Mouse (Mus musculus) midbrain, embryonic 14.5 days (tissue): ENCODE results near the gene Ccnd1. TPM values are rescaled to one million over a fixed set of nuclear protein-coding genes. Genes with fewer than 3 reads are reported as not detected.
A peak's percentile ranks its signal among the peaks of the same experiment; 100 is the strongest.

Experiments used
- ATAC-seq: fragments of 200-750 bp; cut with Nextera tagmentation; 2 replicates; pipeline ENCODE4 v1.8.0; 2017; ENCODE audit warnings: moderate number of reproducible peaks, moderate library complexity; ENCODE audit not compliant: low FRiP score, low TSS enrichment
- DNase-seq: peaks from one replicate; pipeline ENCODE4 v3.0.0-alpha.2; 2015
- H3K27ac ChIP-seq: fragments of 300-500 bp; sonication (generic); replicated peaks from 2 replicates; pipeline ENCODE4 v1.5.1; 2014; ENCODE audit warnings: mild to moderate bottlenecking, low read depth, low read length, moderate library complexity
- H3K27me3 ChIP-seq: fragments of 300-500 bp; sonication (generic); 2 replicates; pipeline ENCODE4 v1.6.1; 2014; ENCODE audit warnings: low read length, control low read depth, mixed read lengths; ENCODE audit not compliant: control insufficient read depth, insufficient read depth
- H3K36me3 ChIP-seq: fragments of 300-500 bp; sonication (generic); 2 replicates; pipeline ENCODE4 v1.6.1; 2014; ENCODE audit warnings: low read length, control low read depth; ENCODE audit not compliant: control insufficient read depth, insufficient read depth
- H3K4me1 ChIP-seq: fragments of 300-500 bp; sonication (generic); 2 replicates; pipeline ENCODE4 v1.6.1; 2014; ENCODE audit warnings: mild to moderate bottlenecking, antibody characterized with exemption, low read length, control low read depth; ENCODE audit not compliant: control insufficient read depth, insufficient read depth
- H3K4me2 ChIP-seq: fragments of 300-500 bp; sonication (generic); 2 replicates; pipeline ENCODE4 v1.6.1; 2014; ENCODE audit warnings: mild to moderate bottlenecking, low read length, moderate library complexity
- H3K4me3 ChIP-seq: fragments of 300-500 bp; sonication (generic); replicated peaks from 2 replicates; pipeline ENCODE4 v1.5.1; 2014; ENCODE audit warnings: low read depth, low read length
- H3K9ac ChIP-seq: fragments of 300-500 bp; sonication (generic); replicated peaks from 2 replicates; pipeline ENCODE4 v1.6.1; 2014; ENCODE audit warnings: mild to moderate bottlenecking, low read length, moderate library complexity
- H3K9me3 ChIP-seq: fragments of 300-500 bp; sonication (generic); 2 replicates; pipeline ENCODE4 v1.6.1; 2016; ENCODE audit warnings: low read length, control low read depth, mixed read lengths; ENCODE audit not compliant: control insufficient read depth
- WGBS: fragments of 180-500 bp; shearing (Covaris S2); extraction: QIAGEN DNeasy Blood & Tissue Kit; methylation state at CpG from one replicate; pipeline ENCODE4 v1.1.7; 2014; 5-methylcytosine and 5-hydroxymethylcytosine counted together
- polyA plus RNA-seq: library from polyadenylated mRNA; unstranded; fragments of >200 nt; fragmentation: Nextera tagmentation; extraction: Ambion mirVana; gene quantifications from 2 replicates; pipeline ENCODE4 v1.2.1, GENCODE M21; 2014

The Ccnd1 gene
- polyA plus RNA-seq, 1 experiment from 2014 or later, result 76.3 TPM

DNA sequence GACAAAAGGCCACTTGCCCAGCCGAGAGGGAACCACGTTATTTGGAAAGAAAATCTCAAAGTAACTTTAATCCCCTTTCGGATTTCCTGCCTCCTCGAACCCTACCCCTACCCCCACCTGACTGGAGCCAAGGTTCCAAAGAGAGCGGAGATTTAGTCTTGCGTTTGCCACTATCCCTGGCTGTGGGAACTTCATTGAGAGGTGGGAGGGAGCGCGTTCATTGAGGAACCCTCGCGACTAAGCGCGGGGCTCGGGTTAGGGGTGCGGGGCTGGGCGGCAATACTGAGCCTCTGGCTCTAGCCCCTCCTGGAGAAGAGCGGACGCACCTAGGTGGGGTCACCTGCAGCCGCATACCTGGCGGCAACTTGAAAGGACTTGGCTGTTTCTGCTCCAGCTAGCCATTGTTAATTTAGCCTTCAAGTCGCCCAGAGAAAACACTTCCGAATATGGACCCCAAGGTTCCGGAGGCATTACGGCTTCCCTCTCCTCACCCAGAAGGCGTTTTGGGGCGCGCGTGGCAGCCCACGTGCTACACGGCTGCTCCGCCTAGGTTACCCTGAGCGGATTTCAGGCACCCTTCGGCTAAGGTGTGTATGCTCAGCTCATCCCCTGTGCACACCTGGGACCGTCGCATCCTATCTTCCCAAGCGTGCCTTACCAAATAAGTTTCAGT lies 2.5 kb upstream of the Ccnd1 start:
- H3K27me3 ChIP-seq, result peaks cover 42% of the 10 kb centered on the region
- DNase-seq, result peak; percentile 60

DNA sequence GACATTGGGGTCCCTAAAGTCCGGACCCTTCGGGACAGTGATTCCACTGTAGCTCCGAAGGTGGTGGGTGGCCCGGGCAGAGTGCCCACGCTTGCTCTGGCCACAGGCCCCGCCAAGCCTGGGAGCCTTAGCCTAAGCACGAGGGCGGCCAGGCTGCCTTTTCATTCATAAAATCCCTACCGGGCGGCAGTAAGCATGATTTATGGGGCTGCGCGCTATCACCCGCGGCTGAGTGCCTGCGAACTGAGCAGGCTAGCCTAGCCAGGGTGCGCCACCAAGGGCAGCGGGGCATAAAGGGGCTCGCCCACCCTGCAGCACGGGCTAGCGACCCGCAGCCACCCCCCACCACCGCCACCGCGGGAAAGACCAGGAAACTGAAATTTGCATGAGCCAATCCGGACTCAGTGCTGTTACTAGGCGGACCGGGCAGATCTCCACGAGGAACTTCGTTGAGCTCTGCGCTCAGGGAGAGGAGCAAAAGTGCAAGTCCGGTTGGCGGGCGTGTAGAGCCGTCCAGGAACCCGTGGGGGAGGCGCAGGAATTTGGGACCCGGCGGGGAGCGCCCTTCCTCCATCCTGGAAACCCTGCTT lies 1.6 kb upstream of the Ccnd1 start:
- peak overlapping the region; percentile 39 for H3K4me3 ChIP-seq
- peak overlapping the region; percentile 32; the same call in 1 of the 2 replicates for H3K9ac ChIP-seq
- under 1% methylated on average over 39 of the region's 39 CpGs for WGBS
- DNase-seq (peak; percentile 87), ATAC-seq (peak; percentile 57)
- H3K9me3 ChIP-seq, result no peaks in the 10 kb centered on the region
- peaks cover 42% of the 10 kb centered on the region for H3K4me1 ChIP-seq
- peak overlapping the region; percentile 96 for H3K4me2 ChIP-seq
- peaks cover 42% of the 10 kb centered on the region for H3K27me3 ChIP-seq
- H3K27ac ChIP-seq, result peak overlapping the region; percentile 46
- H3K36me3 ChIP-seq, result no peaks in the 10 kb centered on the region

More for the DNA sequence above, 2.5 kb upstream of the Ccnd1 start:
- Histone ChIP-seq H3K4me1 (peaks cover 42% of the 10 kb centered on the region), H3K4me2 (peak overlapping the region; percentile 96), H3K36me3 (no peaks in the 10 kb centered on the region), H3K9me3 (no peaks in the 10 kb centered on the region), H3K27ac (no peak overlapping the region), H3K4me3 (peak overlapping the region; percentile 44), H3K9ac (no peak overlapping the region; the same call in 1 of the 2 replicates)
- no peak for ATAC-seq
- WGBS, result under 1% methylated on average over 35 of the region's 35 CpGs

DNA sequence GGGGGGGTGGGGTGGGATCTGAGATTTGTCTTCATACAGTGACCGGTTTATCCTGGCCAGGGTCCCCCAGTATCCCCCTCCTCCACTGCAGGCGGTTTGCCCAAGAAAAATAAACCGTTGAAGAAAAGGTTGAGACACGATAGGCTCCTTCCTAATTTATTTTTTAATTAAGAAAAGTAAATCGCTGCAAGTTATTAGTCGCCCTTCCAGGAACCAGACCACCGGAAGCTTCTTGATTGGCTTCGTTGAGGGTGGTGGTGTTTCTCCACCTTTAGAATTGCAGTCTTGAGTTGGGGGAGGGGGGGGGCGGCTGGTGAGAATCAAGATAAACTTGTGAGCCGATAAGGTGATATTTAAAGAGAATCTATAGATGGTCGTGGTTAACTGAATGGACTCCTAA lies 860 bp upstream of the Ccnd1 start:
- Histone ChIP-seq H3K36me3 (no peaks in the 10 kb centered on the region), H3K9ac (no peak overlapping the region), H3K9me3 (no peaks in the 10 kb centered on the region), H3K27ac (peak overlapping the region; percentile 33; the same call in 1 of the 2 replicates), H3K4me1 (peaks cover 42% of the 10 kb centered on the region), H3K27me3 (peaks cover 42% of the 10 kb centered on the region), H3K4me3 (peak overlapping the region; percentile 48; the same call in 1 of the 2 replicates), H3K4me2 (peak overlapping the region; percentile 96)
- no peak for ATAC-seq
- DNase-seq, result no peak
- WGBS, result 1% methylated on average over 11 of the region's 11 CpGs

DNA sequence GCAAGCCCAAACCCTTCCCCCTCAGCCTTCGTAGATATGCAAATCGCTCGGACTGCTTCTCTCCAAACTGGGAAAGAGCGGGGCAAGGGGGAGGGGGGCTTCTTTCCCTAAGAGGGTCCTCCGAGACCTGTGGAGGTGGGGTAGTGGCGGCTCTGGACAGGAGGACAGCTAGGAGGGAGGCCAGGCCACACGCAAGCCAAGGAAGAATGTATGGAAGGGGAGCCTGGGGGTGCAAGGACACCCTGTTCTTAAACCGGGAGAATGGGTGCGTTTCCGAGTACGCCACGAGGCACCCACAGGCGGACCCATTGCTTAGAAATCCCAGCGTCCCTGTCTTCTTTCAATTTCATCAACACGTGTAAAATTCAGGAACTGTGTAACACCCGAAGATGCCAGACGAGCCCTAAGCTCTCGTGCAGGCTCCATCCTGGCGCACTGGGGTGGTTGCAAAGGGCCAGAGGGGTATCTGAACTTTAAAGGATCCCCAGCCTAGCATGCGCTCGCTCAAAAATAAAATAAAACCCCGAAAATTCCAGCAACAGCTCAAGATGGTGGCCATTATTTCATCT lies 362 bp upstream of the Ccnd1 start:
- peak overlapping the region; percentile 33; the same call in 1 of the 2 replicates for H3K27ac ChIP-seq
- H3K9ac ChIP-seq, result no peak overlapping the region
- peaks cover 42% of the 10 kb centered on the region for H3K4me1 ChIP-seq
- H3K4me2 ChIP-seq, result peak overlapping the region; percentile 96
- DNase-seq (peak; percentile 50), ATAC-seq (0 out of 2 replicates have a peak, but pooled peaks have one; percentile 31)
- WGBS, result under 1% methylated on average over 22 of the region's 22 CpGs
- peak overlapping the region; percentile 48; the same call in 1 of the 2 replicates for H3K4me3 ChIP-seq
- H3K27me3 ChIP-seq, result peaks cover 42% of the 10 kb centered on the region
- H3K9me3 ChIP-seq, result no peaks in the 10 kb centered on the region
- H3K36me3 ChIP-seq, result no peaks in the 10 kb centered on the region

DNA sequence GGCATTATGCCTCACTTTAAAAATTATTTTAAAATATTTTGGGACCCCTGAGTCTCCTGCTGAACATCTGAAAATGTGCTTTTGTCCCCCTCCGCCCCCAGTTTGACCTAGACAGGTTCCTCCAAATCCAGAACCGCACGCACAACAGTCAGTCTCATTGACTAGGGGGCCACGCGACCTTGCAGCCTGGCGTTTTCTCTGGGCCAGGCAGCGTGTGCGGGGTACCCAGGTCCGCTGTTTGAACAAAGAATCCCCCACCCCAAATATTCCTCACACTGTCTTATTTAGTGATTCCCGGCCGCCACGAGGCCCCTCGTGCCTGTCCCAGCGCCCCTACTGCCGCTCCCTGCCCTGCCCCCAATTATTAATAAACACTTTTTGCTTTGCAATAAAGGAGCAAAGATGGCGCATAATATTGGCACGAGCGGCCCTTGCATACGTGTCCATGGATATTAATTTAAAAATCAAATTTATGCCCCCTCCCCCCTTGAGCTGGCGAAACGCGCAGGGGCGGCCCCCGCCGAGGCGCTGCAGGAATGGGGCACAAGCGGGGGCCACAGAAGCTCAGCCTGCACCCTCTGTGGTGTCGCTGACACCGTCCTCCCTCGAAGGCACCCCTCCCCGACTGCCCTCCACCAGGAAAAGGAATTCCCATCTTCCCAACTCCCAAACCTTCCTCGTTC lies 923 bp downstream of the Ccnd1 start:
- under 1% methylated on average over 32 of the region's 32 CpGs for WGBS
- peaks cover 42% of the 10 kb centered on the region for H3K4me1 ChIP-seq
- DNase-seq (peak; percentile 33), ATAC-seq (no peak)
- no peaks in the 10 kb centered on the region for H3K9me3 ChIP-seq
- H3K27ac ChIP-seq, result peak overlapping the region; percentile 64; the same call in 1 of the 2 replicates
- H3K9ac ChIP-seq, result peak overlapping the region; percentile 62
- peak overlapping the region; percentile 96 for H3K4me2 ChIP-seq
- peaks cover 42% of the 10 kb centered on the region for H3K27me3 ChIP-seq
- H3K36me3 ChIP-seq, result peaks cover 4% of the 10 kb centered on the region; the same call in 1 of the 2 replicates
- H3K4me3 ChIP-seq, result peak overlapping the region; percentile 48

DNA sequence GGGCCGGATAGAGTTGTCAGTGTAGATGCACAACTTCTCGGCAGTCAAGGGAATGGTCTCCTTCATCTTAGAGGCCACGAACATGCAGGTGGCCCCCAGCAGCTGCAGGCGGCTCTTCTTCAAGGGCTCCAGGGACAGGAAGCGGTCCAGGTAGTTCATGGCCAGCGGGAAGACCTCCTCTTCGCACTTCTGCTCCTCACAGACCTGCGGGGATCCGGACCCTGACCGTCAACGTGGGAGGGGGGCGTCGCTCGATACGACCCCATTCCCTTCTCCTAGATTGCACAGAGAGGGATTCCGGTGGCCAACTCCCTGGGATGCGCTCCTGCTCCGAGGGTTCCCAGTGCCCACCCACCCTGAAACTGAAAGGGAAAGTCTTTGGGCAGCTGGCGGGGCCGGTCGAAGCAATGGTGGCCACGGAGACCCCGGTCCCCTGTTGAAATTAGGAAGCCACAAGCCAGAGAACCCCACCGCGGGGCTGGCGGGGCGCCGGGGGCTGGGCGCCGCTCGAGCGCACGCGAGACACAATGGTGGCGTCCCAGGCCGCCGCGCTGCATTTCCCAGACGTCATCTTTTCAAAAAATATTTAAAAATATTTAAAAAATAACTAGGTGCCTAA lies 1.7 kb downstream of the Ccnd1 start:
- Histone ChIP-seq H3K4me3 (peak overlapping the region; percentile 48), H3K4me2 (peak overlapping the region; percentile 96), H3K4me1 (peaks cover 40% of the 10 kb centered on the region), H3K27me3 (peaks cover 38% of the 10 kb centered on the region), H3K9me3 (no peaks in the 10 kb centered on the region), H3K27ac (peak overlapping the region; percentile 20; the same call in 1 of the 2 replicates), H3K36me3 (peaks cover 12% of the 10 kb centered on the region), H3K9ac (peak overlapping the region; percentile 62)
- WGBS, result under 1% methylated on average over 39 of the region's 39 CpGs
- DNase-seq (peak; percentile 54), ATAC-seq (no peak)

DNA sequence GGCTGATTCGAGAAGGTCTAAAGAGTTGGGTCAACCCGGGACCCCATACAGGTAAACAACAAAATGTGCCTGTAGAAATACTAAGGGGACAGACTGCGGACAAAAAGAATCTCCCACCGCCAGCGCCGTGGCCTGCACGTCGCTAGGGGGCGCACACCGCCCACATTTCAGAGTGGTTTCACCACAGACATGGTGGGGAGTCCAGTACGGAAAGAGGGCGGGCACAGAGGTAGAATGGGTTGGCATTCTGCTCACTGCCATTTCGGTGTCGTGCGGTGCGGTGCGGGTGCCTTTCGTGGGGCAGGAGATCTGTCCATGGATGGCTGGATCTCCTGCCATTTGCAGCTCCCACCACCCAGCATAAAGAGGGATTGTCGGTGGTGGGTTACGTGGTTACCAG lies 2.2 kb downstream of the Ccnd1 start:
- Histone ChIP-seq H3K36me3 (peaks cover 17% of the 10 kb centered on the region), H3K4me2 (peak overlapping the region; percentile 96), H3K27me3 (peaks cover 32% of the 10 kb centered on the region), H3K27ac (0 out of 2 replicates have a peak overlapping the region, but pooled peaks have one; percentile 20), H3K9me3 (no peaks in the 10 kb centered on the region), H3K4me3 (peak overlapping the region; percentile 48), H3K4me1 (peaks cover 35% of the 10 kb centered on the region), H3K9ac (peak overlapping the region; percentile 62)
- ATAC-seq (peak; percentile 35; the same call in 1 of the 2 replicates), DNase-seq (peak; percentile 95)
- WGBS, result 2% methylated on average over 20 of the region's 20 CpGs

DNA sequence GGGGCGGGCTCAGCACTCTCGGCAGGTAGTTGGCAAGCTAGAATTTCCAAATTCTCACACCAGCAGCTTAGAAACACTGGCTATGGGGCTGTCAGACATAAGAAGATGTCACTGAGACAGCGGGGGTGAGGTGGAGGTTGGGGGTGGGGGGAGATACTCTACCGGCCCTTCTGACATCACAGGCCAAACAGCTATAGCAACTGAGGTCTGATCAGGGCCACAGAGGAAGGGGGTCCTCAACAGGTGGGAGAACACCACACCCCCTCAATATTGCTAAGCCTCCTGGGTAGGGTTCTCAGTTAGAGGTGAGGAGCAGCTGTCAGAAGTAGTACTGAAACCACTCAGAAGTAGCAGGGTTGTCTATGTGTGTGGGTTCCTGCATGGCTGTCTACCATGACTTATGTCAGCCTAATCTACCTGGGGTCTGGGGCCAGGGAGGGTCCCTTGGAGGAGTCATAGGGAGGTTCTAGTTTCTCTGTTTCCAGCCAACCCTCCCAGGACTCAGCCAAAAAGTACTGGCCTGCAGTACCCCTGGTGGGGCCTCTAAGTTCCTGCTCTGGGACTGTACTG lies 3.3 kb downstream of the Ccnd1 start:
- Histone ChIP-seq H3K4me1 (peaks cover 24% of the 10 kb centered on the region), H3K36me3 (peaks cover 18% of the 10 kb centered on the region), H3K9ac (no peak overlapping the region), H3K27me3 (peaks cover 21% of the 10 kb centered on the region; the same call in 1 of the 2 replicates), H3K9me3 (no peaks in the 10 kb centered on the region), H3K4me2 (peak overlapping the region; percentile 96), H3K4me3 (no peak overlapping the region), H3K27ac (no peak overlapping the region)
- ATAC-seq (no peak), DNase-seq (no peak)
- WGBS, result 84% methylated on average over 4 of the region's 4 CpGs
